Mouse (Mus musculus): ENCODE data around the gene Hnrnpll.

Gene Hnrnpll

DNA sequence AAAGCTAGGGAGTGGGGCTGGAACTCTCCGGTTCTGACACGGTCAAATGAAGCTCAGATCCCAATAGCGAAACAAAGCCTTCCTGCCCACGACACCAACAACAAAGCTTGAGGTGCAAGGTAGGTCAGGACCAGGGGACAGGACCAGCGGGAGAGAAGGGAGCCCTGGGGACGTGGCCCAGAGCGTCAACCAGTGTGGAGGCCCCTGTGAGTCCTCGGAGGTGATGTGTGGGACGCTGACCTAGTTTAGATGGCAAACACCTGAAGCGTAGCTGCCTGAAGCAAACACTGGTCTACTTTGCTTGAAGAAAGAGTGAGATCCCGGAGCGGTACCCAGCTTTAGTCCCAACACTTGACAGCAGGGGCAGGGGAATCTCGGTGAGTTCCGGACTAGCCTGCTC, 62.5 kb downstream of the Hnrnpll start:
- DNase-seq (ENCODE audit: low spot score) = no peak

DNA sequence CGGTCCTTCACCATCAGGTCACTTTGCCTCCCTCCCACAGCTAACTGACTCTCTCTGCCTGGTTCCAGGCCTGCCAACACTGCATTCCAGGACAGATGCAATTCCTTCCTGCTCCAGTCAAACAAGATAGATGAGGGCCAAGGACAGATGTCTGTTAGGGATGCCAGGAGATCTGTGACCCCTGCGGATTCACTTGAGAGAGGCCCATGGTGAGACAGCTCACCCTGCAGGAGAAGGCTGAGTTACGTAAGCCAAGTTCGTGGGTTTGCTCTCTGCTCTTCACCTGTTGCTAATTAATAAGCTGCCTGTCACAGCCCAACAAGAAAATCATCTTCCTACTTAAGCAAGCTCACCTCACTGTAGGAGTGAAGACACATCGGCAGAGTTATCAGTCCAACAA, 63.1 kb downstream of the Hnrnpll start:
- no peak for DNase-seq (ENCODE audit: low spot score)

DNA sequence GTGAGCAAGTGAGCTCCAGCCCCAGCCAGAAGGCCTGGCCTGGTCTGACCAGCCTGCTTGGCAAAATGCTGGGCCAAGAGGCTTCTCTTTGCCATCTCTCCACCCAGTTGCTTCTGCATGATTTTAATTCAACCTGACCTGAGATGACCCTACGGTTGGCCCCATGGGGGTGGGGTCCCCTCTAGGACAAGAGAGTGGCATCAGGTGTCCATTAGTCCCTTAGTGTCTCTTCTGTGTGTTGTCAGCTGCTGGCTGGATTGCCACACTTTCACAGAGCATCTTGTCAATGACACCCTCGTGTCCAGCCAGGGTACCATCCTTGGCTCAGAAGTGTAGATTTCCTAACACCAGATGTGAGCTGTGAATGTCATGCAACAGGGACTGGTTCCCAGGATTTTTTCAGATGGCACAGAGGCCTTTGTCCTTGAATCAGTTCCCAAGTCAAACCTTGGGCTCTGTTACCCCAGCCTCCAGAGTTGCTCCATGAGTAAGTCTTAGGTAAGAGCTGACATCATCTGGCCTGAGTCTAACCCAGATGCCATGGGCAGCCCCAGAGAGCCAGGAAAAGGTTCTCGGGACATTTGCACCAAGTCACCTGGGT, 66.9 kb downstream of the Hnrnpll start:
- no peak for DNase-seq (ENCODE audit: low spot score)

DNA sequence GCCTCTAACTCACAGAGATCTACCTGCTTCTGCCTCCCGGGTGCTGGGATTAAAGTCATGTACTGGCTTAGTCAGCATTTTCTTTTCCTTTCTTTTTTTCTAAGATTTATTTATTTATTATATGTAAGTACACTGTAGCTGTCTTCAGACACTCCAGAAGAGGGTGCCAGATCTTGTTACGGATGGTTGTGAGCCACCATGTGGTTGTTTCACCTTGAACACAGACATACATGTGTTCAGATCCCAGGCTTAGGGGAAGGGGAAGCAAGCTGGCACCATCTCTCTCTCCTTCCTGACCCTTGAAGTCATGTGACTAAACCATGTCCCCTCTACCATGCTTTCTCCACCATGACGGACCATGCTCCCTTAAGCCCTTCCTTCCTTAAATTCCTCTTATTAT, 70.0 kb downstream of the Hnrnpll start:
- no peak for DNase-seq (ENCODE audit: low spot score)

DNA sequence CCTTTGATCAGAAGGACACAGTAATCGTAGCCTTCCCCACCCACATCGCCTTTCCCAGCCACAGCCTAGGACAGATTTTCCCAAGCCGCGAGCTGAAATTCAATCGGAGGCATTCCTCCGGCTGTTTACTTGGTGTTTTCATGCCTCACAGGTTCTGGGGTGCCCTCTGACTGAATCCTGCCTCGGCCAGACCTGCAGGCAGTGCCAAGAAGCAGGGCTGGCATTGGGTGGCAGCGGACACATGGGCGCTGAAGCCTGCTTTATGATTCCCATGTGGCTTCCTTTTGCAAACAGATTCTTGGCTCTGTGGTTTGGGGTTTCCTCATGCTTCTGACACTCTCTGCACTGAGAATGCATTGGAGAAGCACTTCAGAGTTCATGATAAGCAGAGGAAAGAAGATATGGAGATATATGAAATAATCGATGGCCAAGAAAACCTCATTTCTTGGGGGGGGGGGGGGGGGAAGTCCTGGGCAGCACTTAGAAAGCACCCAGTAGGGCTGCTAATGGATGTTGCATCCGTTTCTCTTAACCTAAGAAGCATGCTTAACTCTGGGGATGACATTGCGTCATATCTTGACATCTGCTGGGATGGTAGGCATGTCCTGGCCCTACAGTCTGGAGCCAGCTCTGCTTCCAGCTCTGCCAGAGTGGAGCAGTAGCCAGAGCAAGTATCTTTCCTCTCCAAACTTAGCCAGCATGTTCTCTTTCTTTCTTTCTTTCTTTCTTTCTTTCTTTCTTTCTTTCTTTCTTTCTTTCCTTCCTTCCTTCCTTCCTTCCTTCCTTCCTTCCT, 70.8 kb downstream of the Hnrnpll start:
- no peak for DNase-seq (ENCODE audit: low spot score)

DNA sequence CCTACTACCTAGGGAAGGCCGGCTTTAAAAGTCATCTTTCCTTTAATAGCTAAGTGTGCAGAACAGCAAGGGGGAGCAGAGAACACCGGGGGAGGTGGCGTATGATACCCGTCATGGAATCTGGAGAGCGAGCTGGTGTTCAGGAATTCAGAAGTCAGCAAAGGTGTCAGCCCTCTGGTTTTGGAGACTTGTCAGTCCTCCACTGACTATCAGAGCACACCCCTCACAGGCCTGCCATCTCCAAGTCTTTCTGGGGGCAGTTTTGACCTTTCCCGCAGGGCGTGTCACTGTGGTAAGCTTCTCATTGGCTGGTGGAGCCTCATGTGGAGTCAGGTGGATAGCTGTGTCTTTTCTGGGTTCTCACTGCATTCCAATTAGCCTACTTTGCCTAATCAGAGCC, 72.0 kb downstream of the Hnrnpll start:
- DNase-seq (ENCODE audit: low spot score) = no peak

DNA sequence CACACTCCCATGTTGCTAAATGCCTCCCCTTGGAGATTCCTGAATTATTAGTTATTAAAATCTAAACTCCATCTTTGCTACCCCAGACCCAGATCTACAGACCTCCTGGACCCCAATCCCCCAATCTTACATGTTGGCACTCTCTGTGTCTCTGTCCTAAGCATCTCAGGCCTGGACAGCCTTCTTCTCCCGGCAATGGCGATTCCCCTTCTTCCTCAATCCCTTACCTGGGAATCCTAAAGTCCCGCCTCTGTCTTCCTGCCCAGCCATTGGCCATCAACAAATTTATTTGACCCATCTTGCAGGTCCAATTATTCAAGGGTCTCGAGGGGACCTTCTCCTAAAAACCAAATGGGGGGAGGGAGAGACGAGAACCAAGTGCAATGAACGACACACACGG, 77.7 kb downstream of the Hnrnpll start:
- no peak for DNase-seq (ENCODE audit: low spot score)

DNA sequence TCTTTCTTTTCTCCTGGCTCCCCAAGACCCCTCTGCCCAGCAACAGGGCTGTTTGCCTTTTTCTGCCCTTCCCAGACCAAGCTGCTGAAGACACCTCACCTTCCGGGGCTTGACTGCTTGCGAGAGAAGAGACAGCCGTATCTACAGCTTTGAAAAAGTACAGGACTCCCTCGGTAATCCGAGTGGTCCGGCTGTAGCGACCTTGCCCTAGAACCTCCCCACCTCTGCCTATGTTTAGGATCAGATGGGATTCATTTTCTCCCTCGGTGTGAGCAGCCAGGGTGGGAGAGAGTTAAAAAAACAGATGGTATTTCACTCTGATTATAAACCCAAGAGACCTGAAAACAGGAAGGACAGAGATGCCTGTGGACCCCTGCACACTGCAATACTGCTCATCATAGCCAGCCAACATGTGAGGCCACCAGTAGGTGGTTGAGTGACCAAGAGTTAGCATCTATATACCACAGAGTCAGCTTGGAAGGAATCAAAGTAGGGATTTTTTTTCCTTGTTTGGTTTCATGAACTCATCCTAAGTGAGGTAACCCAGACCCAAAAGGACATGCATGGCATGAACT, 79.1 kb downstream of the Hnrnpll start:
- no peak for DNase-seq (ENCODE audit: low spot score)

DNA sequence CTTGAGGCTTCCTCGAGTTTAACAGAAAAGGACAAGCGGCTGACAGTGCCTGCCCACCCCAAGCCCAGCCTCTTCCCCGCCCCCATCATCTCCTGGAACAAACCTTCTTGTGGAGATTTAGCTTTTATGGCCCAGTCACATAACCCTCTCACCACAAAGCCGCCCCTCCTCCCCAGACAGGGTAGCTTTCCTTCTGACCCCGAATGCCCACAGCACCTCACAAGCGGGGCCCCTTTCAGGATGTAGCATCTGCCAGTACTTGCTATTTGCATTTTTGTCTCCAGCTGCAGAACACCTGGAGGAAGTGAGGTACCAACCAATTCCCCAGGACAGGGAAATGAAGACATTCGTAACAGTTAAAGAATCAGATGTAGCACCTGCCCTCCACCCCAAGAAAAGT, 79.6 kb downstream of the Hnrnpll start:
- DNase-seq (ENCODE audit: low spot score) = no peak

DNA sequence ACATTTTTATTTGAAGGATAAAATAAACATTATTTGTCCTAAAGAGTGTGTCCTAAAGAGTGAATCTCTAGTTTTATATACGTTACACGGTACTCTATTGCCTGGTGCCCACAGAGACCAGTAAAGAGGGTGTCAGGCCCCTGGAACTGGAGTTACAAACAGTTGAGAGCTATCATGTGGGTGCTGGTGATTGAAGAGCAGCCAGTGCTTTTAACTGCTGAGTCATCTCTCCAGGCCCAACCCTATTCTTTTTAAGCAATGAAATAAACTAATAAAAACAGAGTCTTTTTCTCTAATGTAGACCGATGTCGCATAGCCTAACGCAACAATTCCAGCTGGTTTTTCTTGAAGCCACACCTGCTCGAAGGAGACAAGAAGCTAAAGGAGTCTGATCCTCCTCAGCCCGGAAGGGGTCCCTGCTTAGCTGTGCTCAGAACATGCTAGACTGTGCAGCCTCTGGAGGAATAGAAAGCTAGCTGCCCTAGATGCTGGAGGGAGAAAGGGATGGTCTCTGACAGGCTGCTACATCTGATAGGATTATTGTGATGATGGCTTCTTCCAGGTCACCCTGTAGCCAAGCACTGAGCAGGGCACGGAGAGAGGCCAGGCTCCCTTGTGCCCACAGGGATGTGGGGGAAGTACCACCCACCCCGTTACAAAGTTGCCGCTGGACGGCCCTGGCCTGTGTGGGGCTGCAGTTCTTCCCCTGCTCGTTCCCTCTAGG, 80.2 kb downstream of the Hnrnpll start:
- DNase-seq (ENCODE audit: low spot score) = no peak

DNA sequence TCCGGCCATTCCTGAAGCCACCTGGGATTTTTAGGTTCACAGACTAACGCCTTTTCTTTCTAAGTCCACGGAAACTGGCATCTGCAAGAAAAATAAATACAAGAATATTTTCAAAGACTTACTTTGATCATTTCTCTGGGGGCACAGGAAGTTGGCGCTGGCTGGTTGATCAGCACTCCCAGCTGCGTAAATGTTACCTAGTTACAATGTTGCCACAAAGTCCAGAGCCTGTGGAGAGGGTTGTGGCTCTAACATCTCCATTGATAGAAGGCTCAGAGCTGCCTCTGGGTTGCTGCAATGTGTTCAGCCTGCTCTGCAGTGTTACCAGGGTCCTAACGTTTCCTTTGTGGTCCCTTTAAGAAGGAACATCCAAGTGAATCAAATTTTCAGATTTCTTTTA, 80.8 kb downstream of the Hnrnpll start:
- DNase-seq (ENCODE audit: low spot score) = no peak

DNA sequence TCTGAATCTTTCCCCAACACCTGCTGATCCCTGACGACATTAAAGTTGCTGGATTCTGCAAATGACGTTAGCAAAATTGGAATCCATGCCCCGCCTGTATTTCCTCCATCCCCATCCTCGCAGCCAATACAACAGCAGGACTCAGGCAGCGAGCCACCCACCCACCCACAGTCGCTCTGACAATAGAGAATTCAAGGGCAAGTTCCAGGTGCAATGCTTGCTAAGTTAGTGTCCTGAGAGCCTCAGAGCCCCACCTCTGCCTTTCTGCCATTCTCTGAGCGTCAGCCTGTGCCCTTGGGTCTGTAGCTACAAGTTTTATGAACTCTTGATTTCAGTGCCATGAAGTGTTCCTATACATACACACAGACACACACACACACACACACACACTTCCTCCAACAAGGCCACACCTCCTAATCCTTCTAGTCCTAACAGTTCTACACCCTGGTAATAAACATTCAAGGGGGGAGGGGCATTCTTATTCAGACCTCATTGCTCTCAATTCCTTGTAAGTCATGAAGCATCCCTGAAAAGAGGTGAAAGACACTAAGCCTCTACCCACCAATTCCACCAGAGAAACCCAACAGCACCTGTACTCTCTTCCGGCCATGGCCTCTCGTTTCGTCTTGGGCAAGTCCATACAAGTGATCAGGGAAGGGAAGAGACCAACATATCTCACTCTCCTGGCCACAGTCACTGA, 81.6 kb downstream of the Hnrnpll start:
- DNase-seq (ENCODE audit: low spot score) = no peak
